Mouse (Mus musculus) frontal cortex, postnatal 36 days (tissue): ENCODE results near the gene Tex38.
A peak's percentile ranks its signal among the peaks of the same experiment; 100 is the strongest.

Experiments used
- DNase-seq, 2 experiments: peaks; one replicate each; pipeline ENCODE4 v3.0.0; 2022; ENCODE audit warnings: low spot score in 2 of 2

Gene Tex38

GRCm38 (mm10) chr4:115775056-115775455, 5.8 kb downstream of the Tex38 start:
- DNase-seq, result no peak

GRCm38 (mm10) chr4:115767647-115768467, 13.0 kb downstream of the Tex38 start:
- DNase-seq, result no peak

GRCm38 (mm10) chr4:115764581-115764980, 16.2 kb downstream of the Tex38 start:
- DNase-seq, result no peak

- DNase-seq, result no peak
Measured at GRCm38 (mm10) chr4:115761206-115761605, 19.6 kb downstream of the Tex38 start.

- DNase-seq, result no peak
Measured at GRCm38 (mm10) chr4:115754851-115755250, 26.0 kb downstream of the Tex38 start.

GRCm38 (mm10) chr4:115754101-115754500, 26.7 kb downstream of the Tex38 start:
- DNase-seq, result no peak

- no peak for DNase-seq
Measured at GRCm38 (mm10) chr4:115749336-115749735, 31.5 kb downstream of the Tex38 start.

GRCm38 (mm10) chr4:115748181-115748580, 32.6 kb downstream of the Tex38 start:
- DNase-seq, result no peak

- DNase-seq, result no peak
Measured at GRCm38 (mm10) chr4:115743096-115743495, 37.7 kb downstream of the Tex38 start.

- DNase-seq, result no peak
Measured at GRCm38 (mm10) chr4:115742658-115743057, 38.2 kb downstream of the Tex38 start.

GRCm38 (mm10) chr4:115738481-115738985, 42.3 kb downstream of the Tex38 start:
- DNase-seq, result no peak

- DNase-seq, result peak; percentile 98
Measured at GRCm38 (mm10) chr4:115737551-115738041, 43.2 kb downstream of the Tex38 start, which contains the start of gene Efcab14. Gene Efcab14, plus strand, starts transcription at chr4:115737744.

- no peak for DNase-seq
Measured at GRCm38 (mm10) chr4:115734867-115735266, 46.0 kb downstream of the Tex38 start.

- DNase-seq, result no peak
Measured at GRCm38 (mm10) chr4:115733746-115734145, 47.1 kb downstream of the Tex38 start.

- no peak for DNase-seq
Measured at GRCm38 (mm10) chr4:115732223-115732818, 48.5 kb downstream of the Tex38 start.

- peak; percentile 55 to 86 for DNase-seq
Measured at GRCm38 (mm10) chr4:115731588-115732222, 49.1 kb downstream of the Tex38 start.
